ENCODE assay signal across 9 mouse cellular contexts in genomic region chr17:24494627-24495335, GRCm38 (mm10). TPM values are rescaled to one million over a fixed set of nuclear protein-coding genes. Genes with fewer than 3 reads are reported as not detected.
DNase-seq lines count a peak whose midpoint lies in the region; ATAC-seq and TF ChIP-seq lines count a peak whose summit lies in the region.
"Had no signal": no experiment of that assay in that cellular context is flagged by ENCODE, and none has a peak within 500 bp of the region (broad histone marks: within the 10 kb centered on the region; RNA-seq: fewer than 3 reads in every experiment).

No protein-coding gene starts in this region.

- TF ChIP-seq POLR2A in liver, adult 2 months (IDR thresholded peaks at IDR 0.05; ENCODE audit: extremely low read depth, insufficient read depth, low read length): no peak

- peak; percentile 33; the same call in 1 of the 2 replicates for TF ChIP-seq CTCF in liver, adult 2 months (IDR thresholded peaks at IDR 0.05; ENCODE audit: low read depth, low read length)

- H3K4me3 ChIP-seq in liver, adult 2 months (ENCODE audit: insufficient read depth, low read depth, low read length): no peak overlapping the region
- no peak overlapping the region for H3K4me3 ChIP-seq in liver, embryonic 11.5 days (ENCODE audit: low read depth, low read length)
- H3K4me3 ChIP-seq in intestine, embryonic 16.5 days (ENCODE audit: low read length): no peak overlapping the region
- H3K4me3 ChIP-seq: neural tube, embryonic 13.5 days had no signal

- no peaks in the 10 kb centered on the region for H3K4me1 ChIP-seq in liver, adult 2 months (ENCODE audit: control insufficient read depth, insufficient read depth, low read length)
- H3K4me1 ChIP-seq in liver, embryonic 11.5 days (replicated peaks; ENCODE audit: control insufficient read depth, insufficient read depth, low read length): no peaks in the 10 kb centered on the region
- H3K4me1 ChIP-seq in intestine, embryonic 16.5 days (ENCODE audit: control insufficient read depth, insufficient read depth, low read length): no peaks in the 10 kb centered on the region

- no peaks in the 10 kb centered on the region for H3K27me3 ChIP-seq in liver, adult 2 months (ENCODE audit: control insufficient read depth, insufficient read depth, low read length)
- peaks cover 8% of the 10 kb centered on the region for H3K27me3 ChIP-seq in liver, embryonic 11.5 days (replicated peaks; ENCODE audit: control insufficient read depth, insufficient read depth, low read length)
- H3K27me3 ChIP-seq in intestine, embryonic 16.5 days (replicated peaks; ENCODE audit: control insufficient read depth, insufficient read depth, low read length): peaks cover 5% of the 10 kb centered on the region; the same call in 1 of the 2 replicates
- H3K27me3 ChIP-seq: neural tube, embryonic 13.5 days had no signal

- no peak for ATAC-seq in liver, embryonic 11.5 days (replicated peaks; ENCODE audit: low FRiP score)
- ATAC-seq in intestine, embryonic 16.5 days: peak; percentile 39; the same call in 1 of the 2 replicates
- ATAC-seq in megakaryocyte-erythroid progenitor cell, adult 5-6 weeks (replicated peaks; ENCODE audit: low FRiP score, low TSS enrichment, poor library complexity, severe bottlenecking): peak; percentile 62

- H3K4me2 ChIP-seq in liver, embryonic 11.5 days: no peak overlapping the region
- H3K4me2 ChIP-seq in intestine, embryonic 16.5 days (ENCODE audit: low read depth, low read length): no peak overlapping the region
- H3K4me2 ChIP-seq: neural tube, embryonic 13.5 days had no signal

- DNase-seq in cerebellum, adult 11 months: peak; percentile 41
- no peak for DNase-seq in cerebellum, adult 9-10 months
- DNase-seq in liver, adult 2 months (ENCODE audit: extremely low read depth, low read depth, low spot score): no peak
- DNase-seq in liver, embryonic 11.5 days (ENCODE audit: low spot score): no peak
- peak; percentile 62 to 79 for DNase-seq in cerebellum, postnatal 25 days
- no peak for DNase-seq in ovary, adult 18-20 months (ENCODE audit: low spot score)

- WGBS in liver, adult 2 months: 63% methylated on average over 2 of the region's 2 CpGs
- 45% methylated on average over 2 of the region's 2 CpGs for WGBS in liver, embryonic 11.5 days
- 35% methylated on average over 2 of the region's 2 CpGs for WGBS in intestine, embryonic 16.5 days

- no peaks in the 10 kb centered on the region for H3K79me2 ChIP-seq in liver, adult 2 months (ENCODE audit: control insufficient read depth, insufficient read depth, low read length)

- H3K9ac ChIP-seq in liver, adult 2 months (ENCODE audit: low read depth, low read length): no peak overlapping the region
- H3K9ac ChIP-seq in liver, embryonic 11.5 days (ENCODE audit: low read depth, low read length): no peak overlapping the region
- no peak overlapping the region for H3K9ac ChIP-seq in intestine, embryonic 16.5 days (ENCODE audit: low read depth, low read length)

- no peak overlapping the region for H3K27ac ChIP-seq in liver, adult 2 months (replicated peaks; ENCODE audit: insufficient read depth, low read depth, low read length)
- no peak overlapping the region for H3K27ac ChIP-seq in liver, embryonic 11.5 days (ENCODE audit: low read depth, low read length)
- no peak overlapping the region for H3K27ac ChIP-seq in intestine, embryonic 16.5 days (ENCODE audit: low read length)
- H3K27ac ChIP-seq: neural tube, embryonic 13.5 days had no signal

- no peaks in the 10 kb centered on the region for H3K36me3 ChIP-seq in liver, adult 2 months (ENCODE audit: control insufficient read depth, insufficient read depth, low read length)
- H3K36me3 ChIP-seq in liver, embryonic 11.5 days (ENCODE audit: control insufficient read depth, insufficient read depth, low read length): no peaks in the 10 kb centered on the region
- H3K36me3 ChIP-seq in intestine, embryonic 16.5 days (ENCODE audit: control insufficient read depth, insufficient read depth, low read length): no peaks in the 10 kb centered on the region

- no peaks in the 10 kb centered on the region for H3K9me3 ChIP-seq in liver, embryonic 11.5 days (ENCODE audit: control insufficient read depth, low read length)
- no peaks in the 10 kb centered on the region for H3K9me3 ChIP-seq in intestine, embryonic 16.5 days (ENCODE audit: control insufficient read depth, low read length)
- H3K9me3 ChIP-seq: neural tube, embryonic 13.5 days had no signal

RNA-seq across cellular contexts. Expression of gene Caskin1, which starts 6.4 kb away (rescaled TPM):
- under 0.01 and 0.18 TPM in 2 replicates for total RNA-seq in liver, adult 2 months (2014; rRNA removed)
- polyA plus RNA-seq in liver, adult 2 months (2012; rRNA removed): 0.18 and 0.26 TPM in 2 replicates
- polyA plus RNA-seq in liver, embryonic 11.5 days (2014; fragmentation: Nextera tagmentation; extraction: Ambion mirVana): 0.47 and 0.56 TPM in 2 replicates
- polyA plus RNA-seq in intestine, embryonic 16.5 days (2015; fragmentation: Nextera tagmentation; extraction: Ambion mirVana): 1.1 and 1.4 TPM in 2 replicates
- total RNA-seq in megakaryocyte-erythroid progenitor cell, adult 5-6 weeks (2014; fragmentation: Nextera tagmentation): not detected in 2 replicates
- total RNA-seq in megakaryocyte-erythroid progenitor cell, adult 5-6 weeks (2017): not detected in 2 replicates

RNA-seq across cellular contexts. Expression of gene Mlst8, which starts 15.9 kb away (rescaled TPM):
- 3.5 and 3.9 TPM in 2 replicates for total RNA-seq in liver, adult 2 months (2014; rRNA removed)
- 12.9 and 16.7 TPM in 2 replicates for polyA plus RNA-seq in liver, adult 2 months (2012; rRNA removed)
- polyA plus RNA-seq in liver, embryonic 11.5 days (2014; fragmentation: Nextera tagmentation; extraction: Ambion mirVana): 22.3 TPM in 2 replicates
- polyA plus RNA-seq in intestine, embryonic 16.5 days (2015; fragmentation: Nextera tagmentation; extraction: Ambion mirVana): 25.1 and 26.0 TPM in 2 replicates
- 35.8 and 38.7 TPM in 2 replicates for total RNA-seq in megakaryocyte-erythroid progenitor cell, adult 5-6 weeks (2014; fragmentation: Nextera tagmentation)
- total RNA-seq in megakaryocyte-erythroid progenitor cell, adult 5-6 weeks (2017): 17.2 and 36.1 TPM in 2 replicates

RNA-seq across cellular contexts. Expression of gene Bricd5, which starts 21.1 kb away (rescaled TPM):
- not detected in 2 replicates for total RNA-seq in liver, adult 2 months (2014; rRNA removed)
- polyA plus RNA-seq in liver, adult 2 months (2012; rRNA removed): 0.24 and 0.67 TPM in 2 replicates
- polyA plus RNA-seq in liver, embryonic 11.5 days (2014; fragmentation: Nextera tagmentation; extraction: Ambion mirVana): 0.25 and 0.26 TPM in 2 replicates
- 0.34 and 0.40 TPM in 2 replicates for polyA plus RNA-seq in intestine, embryonic 16.5 days (2015; fragmentation: Nextera tagmentation; extraction: Ambion mirVana)
- total RNA-seq in megakaryocyte-erythroid progenitor cell, adult 5-6 weeks (2014; fragmentation: Nextera tagmentation): not detected in 2 replicates
- 0.80 TPM in 1 of 2 replicates, not detected in the other for total RNA-seq in megakaryocyte-erythroid progenitor cell, adult 5-6 weeks (2017)
- polyA plus RNA-seq: neural tube, embryonic 13.5 days had no signal

RNA-seq across cellular contexts. Expression of gene Pgp, which starts 24.6 kb away (rescaled TPM):
- 9.2 and 11.9 TPM in 2 replicates for total RNA-seq in liver, adult 2 months (2014; rRNA removed)
- 25.8 and 26.6 TPM in 2 replicates for polyA plus RNA-seq in liver, adult 2 months (2012; rRNA removed)
- 119 and 123 TPM in 2 replicates for polyA plus RNA-seq in liver, embryonic 11.5 days (2014; fragmentation: Nextera tagmentation; extraction: Ambion mirVana)
- 83.8 and 87.1 TPM in 2 replicates for polyA plus RNA-seq in intestine, embryonic 16.5 days (2015; fragmentation: Nextera tagmentation; extraction: Ambion mirVana)
- 32.8 and 43.6 TPM in 2 replicates for total RNA-seq in megakaryocyte-erythroid progenitor cell, adult 5-6 weeks (2014; fragmentation: Nextera tagmentation)
- 21.9 and 23.4 TPM in 2 replicates for total RNA-seq in megakaryocyte-erythroid progenitor cell, adult 5-6 weeks (2017)

RNA-seq across cellular contexts. Expression of gene E4f1, which starts 24.7 kb away (rescaled TPM):
- total RNA-seq in liver, adult 2 months (2014; rRNA removed): 5.6 and 6.7 TPM in 2 replicates
- 21.6 and 33.3 TPM in 2 replicates for polyA plus RNA-seq in liver, adult 2 months (2012; rRNA removed)
- polyA plus RNA-seq in liver, embryonic 11.5 days (2014; fragmentation: Nextera tagmentation; extraction: Ambion mirVana): 20.0 and 23.5 TPM in 2 replicates
- polyA plus RNA-seq in intestine, embryonic 16.5 days (2015; fragmentation: Nextera tagmentation; extraction: Ambion mirVana): 26.1 and 27.1 TPM in 2 replicates
- 47.7 and 60.9 TPM in 2 replicates for total RNA-seq in megakaryocyte-erythroid progenitor cell, adult 5-6 weeks (2014; fragmentation: Nextera tagmentation)
- total RNA-seq in megakaryocyte-erythroid progenitor cell, adult 5-6 weeks (2017): 10.5 and 20.8 TPM in 2 replicates

Comparison
In these comparisons a context has a peak if more than half of its experiments do, and no peak if none do; other contexts are left out.
1. DNase-seq: peak in cerebellum, adult 11 months (single experiment) and cerebellum, postnatal 25 days (2 of 2); none in cerebellum, adult 9-10 months (single experiment), liver, adult 2 months (single experiment), liver, embryonic 11.5 days (single experiment) and ovary, adult 18-20 months (single experiment).